Mouse (Mus musculus): Measurements from ENCODE around the gene Pigx. TPM values are rescaled to one million over a fixed set of nuclear protein-coding genes. Genes with fewer than 3 reads are reported as not detected.
A peak's percentile ranks its signal among the peaks of the same experiment; 100 is the strongest.

The Pigx gene
- 10 to 100 TPM; 21.0 to 21.2 TPM for total RNA-seq (2021)
- polyA plus RNA-seq (2012; rRNA removed), result 12.4 and 23.2 TPM in 2 replicates
- long read RNA-seq, transcript Pigx-201 (6 exons, 993 nt), result major isoform, 12 of 20 reads
- long read RNA-seq, partial matches to known transcripts, result 0 of 20 reads
- long read RNA-seq, other reads (novel, unspliced or antisense), result 4 of 20 reads

DNA sequence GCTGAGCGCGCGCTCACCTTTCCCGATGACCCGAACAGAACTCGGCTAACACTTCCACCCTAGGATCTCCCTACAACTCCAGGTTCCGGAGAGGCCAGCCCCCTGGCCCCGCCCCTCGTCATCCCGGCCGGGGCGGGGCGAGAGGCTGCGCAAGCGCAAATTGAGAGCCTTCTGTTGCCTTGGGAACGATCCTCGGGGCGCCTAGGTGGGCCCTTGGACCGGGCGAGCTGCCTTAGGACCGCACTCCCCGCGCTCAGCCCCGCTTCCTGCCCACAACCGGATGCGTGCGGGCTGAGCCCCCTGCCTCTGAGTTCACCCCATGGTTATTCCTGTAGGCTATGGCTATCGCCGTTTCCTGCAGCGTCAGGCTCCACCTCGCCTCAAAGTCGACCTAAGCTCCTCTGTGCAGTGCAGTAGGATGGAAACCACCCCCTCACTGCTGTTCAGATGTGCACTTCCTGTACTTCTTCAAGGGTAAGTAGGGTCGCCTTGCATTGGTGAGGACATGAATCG, at the start of gene Pigx, which contains the start of gene Cep19:
TSS of gene Pigx (minus strand) at position 103 of the 513 bp plus-strand sequence.
TSS of gene Cep19 (plus strand) at position 163 of the 513 bp plus-strand sequence.
- WGBS, result under 1% methylated on average over 34 of the region's 34 CpGs
- TF ChIP-seq POLR2A (IDR thresholded peaks at IDR 0.05; ENCODE audit: insufficient read depth, low read depth, low read length) (peak; percentile 74), EP300 (IDR thresholded peaks at IDR 0.05; ENCODE audit: insufficient read depth, low read depth, low read length) (0 out of 2 replicates have a peak, but pooled peaks have one; percentile 37), CTCF (IDR thresholded peaks at IDR 0.05) (no peak)
- H3K79me2 ChIP-seq (replicated peaks; ENCODE audit: control insufficient read depth, insufficient read depth, low read length), result no peaks in the 10 kb centered on the region
- peak within 1 kb of the TSS; percentile 75 for H3K4me3 ChIP-seq
- peaks cover 3% of the 10 kb centered on the region for H3K4me1 ChIP-seq (ENCODE audit: control insufficient read depth, insufficient read depth, low read length)
- intact Hi-C loops (cut with DNase I), result loop anchor here (2.0 kb wide), 1 partner anchor 21 kb away; the partner anchor contains the start of gene Pak2
- peak within 1 kb of the TSS; percentile 84 for H3K9ac ChIP-seq (ENCODE audit: low read depth, low read length)
- DNase-seq, result peak; percentile 93 to 94
- H3K27ac ChIP-seq, result peak within 1 kb of the TSS; percentile 93
- no peaks in the 10 kb centered on the region for H3K36me3 ChIP-seq (ENCODE audit: control insufficient read depth, insufficient read depth, low read length)
- no peaks in the 10 kb centered on the region for H3K27me3 ChIP-seq (ENCODE audit: control insufficient read depth, insufficient read depth, low read length)

- Histone ChIP-seq H3K27ac (peak overlapping the region; percentile 13), H3K4me3 (no peak overlapping the region), H3K27me3 (ENCODE audit: control insufficient read depth, insufficient read depth, low read length) (no peaks in the 10 kb centered on the region), H3K79me2 (replicated peaks; ENCODE audit: control insufficient read depth, insufficient read depth, low read length) (no peaks in the 10 kb centered on the region), H3K36me3 (ENCODE audit: control insufficient read depth, insufficient read depth, low read length) (no peaks in the 10 kb centered on the region), H3K9ac (ENCODE audit: low read depth, low read length) (no peak overlapping the region), H3K4me1 (ENCODE audit: control insufficient read depth, insufficient read depth, low read length) (no peaks in the 10 kb centered on the region)
- TF ChIP-seq EP300 (IDR thresholded peaks at IDR 0.05; ENCODE audit: insufficient read depth, low read depth, low read length) (no peak), CTCF (IDR thresholded peaks at IDR 0.05) (0 out of 2 replicates have a peak, but pooled peaks have one; percentile 16)
- WGBS, result 63% methylated on average over 11 of the region's 13 CpGs
- DNase-seq, result no peak
- intact Hi-C loops (cut with DNase I), result no loop called here
These were observed 48.2 kb upstream of the Pigx start for GRCm38 (mm10) chr16:32147589-32148207.

DNA sequence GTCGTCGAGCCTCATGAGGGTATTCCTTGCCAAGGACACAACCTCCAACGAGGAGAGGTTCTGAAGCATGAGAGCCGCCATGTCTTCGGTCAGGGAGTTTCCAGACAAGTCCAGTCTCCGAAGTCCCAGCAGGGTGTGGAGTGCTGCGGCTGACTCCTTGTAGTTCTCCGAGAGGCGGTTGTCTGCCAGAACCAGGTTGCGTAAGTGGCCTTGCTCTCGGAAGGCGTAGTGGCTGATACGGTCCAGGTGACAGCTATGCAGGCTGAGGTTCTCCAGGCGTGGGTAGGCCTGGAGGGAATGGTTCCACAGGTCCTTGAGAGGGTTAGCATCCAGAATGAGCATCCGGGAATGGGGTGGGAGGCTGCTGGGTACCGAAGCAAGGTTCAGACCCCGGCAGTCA, 45.1 kb upstream of the Pigx start:
- no peaks in the 10 kb centered on the region for H3K79me2 ChIP-seq (replicated peaks; ENCODE audit: control insufficient read depth, insufficient read depth, low read length)
- no peak for DNase-seq
- H3K27me3 ChIP-seq (ENCODE audit: control insufficient read depth, insufficient read depth, low read length), result no peaks in the 10 kb centered on the region
- 93% methylated on average over 17 of the region's 17 CpGs for whole genome bisulfite sequencing
- no peak overlapping the region for H3K4me3 ChIP-seq
- H3K27ac ChIP-seq, result no peak overlapping the region
- H3K9ac ChIP-seq (ENCODE audit: low read depth, low read length), result no peak overlapping the region
- TF ChIP-seq EP300 (IDR thresholded peaks at IDR 0.05; ENCODE audit: insufficient read depth, low read depth, low read length) (no peak), POLR2A (IDR thresholded peaks at IDR 0.05; ENCODE audit: insufficient read depth, low read depth, low read length) (no peak), CTCF (IDR thresholded peaks at IDR 0.05) (no peak)
- intact Hi-C loops (cut with DNase I), result no loop called here
- H3K4me1 ChIP-seq (ENCODE audit: control insufficient read depth, insufficient read depth, low read length), result no peaks in the 10 kb centered on the region
- H3K36me3 ChIP-seq (ENCODE audit: control insufficient read depth, insufficient read depth, low read length), result no peaks in the 10 kb centered on the region

DNA sequence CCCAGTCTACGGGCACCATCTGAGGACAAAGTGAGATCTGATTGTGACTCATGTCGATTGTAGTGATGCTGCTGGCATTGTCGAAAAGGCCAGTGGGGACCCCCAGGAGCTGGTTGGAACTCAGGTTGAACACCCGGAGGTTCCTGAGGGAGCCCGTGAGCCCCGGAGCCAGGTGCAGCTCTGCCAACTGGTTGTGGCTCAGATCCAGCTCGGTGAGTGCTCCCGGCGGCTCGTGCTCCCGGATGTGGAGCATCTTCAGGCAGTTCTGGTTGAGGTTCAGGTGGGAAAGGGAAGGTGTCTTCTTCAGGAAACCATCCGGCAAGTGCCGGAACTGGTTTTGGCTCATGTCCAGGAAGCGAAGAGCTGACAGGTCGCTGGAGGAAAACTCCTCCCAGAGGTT, 44.2 kb upstream of the Pigx start:
- H3K4me1 ChIP-seq (ENCODE audit: control insufficient read depth, insufficient read depth, low read length), result no peaks in the 10 kb centered on the region
- intact Hi-C loops (cut with DNase I), result no loop called here
- H3K4me3 ChIP-seq, result no peak overlapping the region
- H3K27ac ChIP-seq, result no peak overlapping the region
- TF ChIP-seq CTCF (IDR thresholded peaks at IDR 0.05) (no peak), POLR2A (IDR thresholded peaks at IDR 0.05; ENCODE audit: insufficient read depth, low read depth, low read length) (no peak), EP300 (IDR thresholded peaks at IDR 0.05; ENCODE audit: insufficient read depth, low read depth, low read length) (no peak)
- H3K27me3 ChIP-seq (ENCODE audit: control insufficient read depth, insufficient read depth, low read length), result no peaks in the 10 kb centered on the region
- DNase-seq, result no peak
- H3K36me3 ChIP-seq (ENCODE audit: control insufficient read depth, insufficient read depth, low read length), result no peaks in the 10 kb centered on the region
- WGBS, result 84% methylated on average over 15 of the region's 15 CpGs
- H3K9ac ChIP-seq (ENCODE audit: low read depth, low read length), result no peak overlapping the region
- H3K79me2 ChIP-seq (replicated peaks; ENCODE audit: control insufficient read depth, insufficient read depth, low read length), result no peaks in the 10 kb centered on the region

GRCm38 (mm10) chr16:32138954-32139353, 39.4 kb upstream of the Pigx start:
- Histone ChIP-seq H3K4me1 (ENCODE audit: control insufficient read depth, insufficient read depth, low read length) (no peaks in the 10 kb centered on the region), H3K27ac (no peak overlapping the region), H3K9ac (ENCODE audit: low read depth, low read length) (no peak overlapping the region), H3K27me3 (ENCODE audit: control insufficient read depth, insufficient read depth, low read length) (no peaks in the 10 kb centered on the region), H3K79me2 (replicated peaks; ENCODE audit: control insufficient read depth, insufficient read depth, low read length) (no peaks in the 10 kb centered on the region), H3K4me3 (no peak overlapping the region), H3K36me3 (ENCODE audit: control insufficient read depth, insufficient read depth, low read length) (no peaks in the 10 kb centered on the region)
- intact Hi-C loops (cut with DNase I), result no loop called here
- no peak for TF ChIP-seq CTCF (IDR thresholded peaks at IDR 0.05)
- no peak for TF ChIP-seq POLR2A (IDR thresholded peaks at IDR 0.05; ENCODE audit: insufficient read depth, low read depth, low read length)
- no peak for TF ChIP-seq EP300 (IDR thresholded peaks at IDR 0.05; ENCODE audit: insufficient read depth, low read depth, low read length)
- no peak for DNase-seq
- 86% methylated on average over 1 of the region's 1 CpGs for WGBS

- no peaks in the 10 kb centered on the region for H3K4me1 ChIP-seq (ENCODE audit: control insufficient read depth, insufficient read depth, low read length)
- H3K27me3 ChIP-seq (ENCODE audit: control insufficient read depth, insufficient read depth, low read length), result no peaks in the 10 kb centered on the region
- H3K9ac ChIP-seq (ENCODE audit: low read depth, low read length), result no peak overlapping the region
- WGBS, result 85% methylated on average over 7 of the region's 7 CpGs
- TF ChIP-seq EP300 (IDR thresholded peaks at IDR 0.05; ENCODE audit: insufficient read depth, low read depth, low read length) (no peak), POLR2A (IDR thresholded peaks at IDR 0.05; ENCODE audit: insufficient read depth, low read depth, low read length) (no peak), CTCF (IDR thresholded peaks at IDR 0.05) (no peak)
- no peaks in the 10 kb centered on the region for H3K79me2 ChIP-seq (replicated peaks; ENCODE audit: control insufficient read depth, insufficient read depth, low read length)
- no peaks in the 10 kb centered on the region for H3K36me3 ChIP-seq (ENCODE audit: control insufficient read depth, insufficient read depth, low read length)
- intact Hi-C loops (cut with DNase I), result no loop called here
- H3K4me3 ChIP-seq, result no peak overlapping the region
- H3K27ac ChIP-seq, result no peak overlapping the region
- no peak for DNase-seq
These were observed 36.4 kb upstream of the Pigx start for GRCm38 (mm10) chr16:32135842-32136357.
